Mouse (Mus musculus) embryonic facial prominence, embryonic 10.5 days (tissue): Measurements from ENCODE around the gene Hadhb. TPM values are rescaled to one million over a fixed set of nuclear protein-coding genes. Genes with fewer than 3 reads are reported as not detected.

ENCODE experiments used
- DNase-seq: peaks from one replicate; pipeline ENCODE4 v3.0.0-alpha.2; 2017; ENCODE audit warnings: low spot score
- H3K27ac ChIP-seq: fragments of 300-500 bp; sonication (generic); replicated peaks from 2 replicates; pipeline ENCODE4 v1.5.1; 2016; ENCODE audit warnings: mild to moderate bottlenecking
- H3K27me3 ChIP-seq: fragments of 300-500 bp; sonication (generic); replicated peaks from 2 replicates; pipeline ENCODE4 v1.6.1; 2016; ENCODE audit warnings: low read depth, mild to moderate bottlenecking; ENCODE audit not compliant: poor library complexity, severe bottlenecking
- H3K36me3 ChIP-seq: fragments of 300-500 bp; sonication (generic); replicated peaks from 2 replicates; pipeline ENCODE4 v1.6.1; 2016; ENCODE audit warnings: mild to moderate bottlenecking, moderate library complexity
- H3K4me1 ChIP-seq: fragments of 300-500 bp; sonication (generic); 2 replicates; pipeline ENCODE4 v1.6.1; 2016
- H3K4me3 ChIP-seq: fragments of 300-500 bp; sonication (generic); 2 replicates; pipeline ENCODE4 v1.5.1; 2016; ENCODE audit warnings: mild to moderate bottlenecking, moderate library complexity
- H3K9me3 ChIP-seq: fragments of 300-500 bp; sonication (generic); 2 replicates; pipeline ENCODE4 v1.6.1; 2016; ENCODE audit warnings: mild to moderate bottlenecking
- WGBS: fragments of 180-500 bp; shearing (Covaris S2); methylation state at CpG from one replicate; pipeline ENCODE4 v1.1.7; 2016; 5-methylcytosine and 5-hydroxymethylcytosine counted together
- polyA plus RNA-seq: library from polyadenylated mRNA; unstranded; fragments of >200 nt; fragmentation: Nextera tagmentation; extraction: Ambion mirVana; gene quantifications from 2 replicates; pipeline ENCODE4 v1.2.1, GENCODE M21; 2016

Hadhb gene
- polyA plus RNA-seq, 1 experiment from 2014 or later, result 109 TPM

- 94% methylated on average over 11 of the region's 11 CpGs for WGBS
Observed at GRCm38 (mm10) chr5:30135711-30136231, 19.3 kb upstream of the Hadhb start.

GRCm38 (mm10) chr5:30137271-30137670 lies 17.8 kb upstream of the Hadhb start:
- no peaks in the 10 kb centered on the region for H3K4me1 ChIP-seq
- no peak overlapping the region for H3K4me3 ChIP-seq
- H3K36me3 ChIP-seq, result peaks cover 94% of the 10 kb centered on the region
- H3K27me3 ChIP-seq, result no peaks in the 10 kb centered on the region
- WGBS, result 92% methylated on average over 9 of the region's 9 CpGs
- no peak for DNase-seq
- no peak overlapping the region for H3K27ac ChIP-seq
- H3K9me3 ChIP-seq, result no peaks in the 10 kb centered on the region

More at GRCm38 (mm10) chr5:30135711-30136231, 19.3 kb upstream of the Hadhb start:
- H3K27me3 ChIP-seq, result no peaks in the 10 kb centered on the region
- H3K4me1 ChIP-seq, result no peaks in the 10 kb centered on the region
- no peak for DNase-seq
- no peak overlapping the region for H3K27ac ChIP-seq
- no peaks in the 10 kb centered on the region for H3K9me3 ChIP-seq
- H3K4me3 ChIP-seq, result no peak overlapping the region
- peaks cover 90% of the 10 kb centered on the region for H3K36me3 ChIP-seq

- H3K36me3 ChIP-seq, result peaks cover 94% of the 10 kb centered on the region
- H3K9me3 ChIP-seq, result no peaks in the 10 kb centered on the region
- no peak overlapping the region for H3K4me3 ChIP-seq
- no peaks in the 10 kb centered on the region for H3K27me3 ChIP-seq
- no peaks in the 10 kb centered on the region for H3K4me1 ChIP-seq
- WGBS, result 90% methylated on average over 4 of the region's 4 CpGs
- DNase-seq, result no peak
- H3K27ac ChIP-seq, result no peak overlapping the region
Observed at GRCm38 (mm10) chr5:30138193-30138592, 16.9 kb upstream of the Hadhb start.

- H3K27ac ChIP-seq, result no peak overlapping the region
- peaks cover 61% of the 10 kb centered on the region for H3K36me3 ChIP-seq
- 92% methylated on average over 6 of the region's 6 CpGs for WGBS
- no peaks in the 10 kb centered on the region for H3K9me3 ChIP-seq
- no peak for DNase-seq
- H3K4me1 ChIP-seq, result no peaks in the 10 kb centered on the region
- H3K4me3 ChIP-seq, result no peak overlapping the region
- H3K27me3 ChIP-seq, result no peaks in the 10 kb centered on the region
Observed at GRCm38 (mm10) chr5:30146526-30146925, 8.5 kb upstream of the Hadhb start.

GRCm38 (mm10) chr5:30148133-30148920 lies 6.7 kb upstream of the Hadhb start:
- peaks cover 5% of the 10 kb centered on the region; the same call in 1 of the 2 replicates for H3K4me1 ChIP-seq
- no peak for DNase-seq
- WGBS, result 90% methylated on average over 5 of the region's 5 CpGs

GRCm38 (mm10) chr5:30152007-30152406 lies 3.0 kb upstream of the Hadhb start:
- Histone ChIP-seq H3K4me3 (no peak overlapping the region), H3K27ac (no peak overlapping the region), H3K36me3 (peaks cover 8% of the 10 kb centered on the region), H3K27me3 (no peaks in the 10 kb centered on the region), H3K4me1 (peaks cover 22% of the 10 kb centered on the region), H3K9me3 (no peaks in the 10 kb centered on the region)
- no peak for DNase-seq
- 81% methylated on average over 4 of the region's 4 CpGs for WGBS

More at GRCm38 (mm10) chr5:30148133-30148920, 6.7 kb upstream of the Hadhb start:
- Histone ChIP-seq H3K36me3 (peaks cover 43% of the 10 kb centered on the region), H3K9me3 (no peaks in the 10 kb centered on the region), H3K4me3 (no peak overlapping the region), H3K27me3 (no peaks in the 10 kb centered on the region), H3K27ac (no peak overlapping the region)

GRCm38 (mm10) chr5:30152413-30152812 lies 2.6 kb upstream of the Hadhb start:
- Histone ChIP-seq H3K9me3 (no peaks in the 10 kb centered on the region), H3K27ac (no peak overlapping the region), H3K4me3 (no peak overlapping the region), H3K27me3 (no peaks in the 10 kb centered on the region), H3K4me1 (peaks cover 22% of the 10 kb centered on the region), H3K36me3 (peaks cover 6% of the 10 kb centered on the region; the same call in 1 of the 2 replicates)
- DNase-seq, result no peak
- 94% methylated on average over 1 of the region's 1 CpGs for WGBS

- no peaks in the 10 kb centered on the region for H3K9me3 ChIP-seq
- 89% methylated on average over 2 of the region's 2 CpGs for WGBS
- H3K36me3 ChIP-seq, result peaks cover 5% of the 10 kb centered on the region; the same call in 1 of the 2 replicates
- no peak for DNase-seq
- no peaks in the 10 kb centered on the region for H3K27me3 ChIP-seq
- no peak overlapping the region for H3K27ac ChIP-seq
- H3K4me1 ChIP-seq, result peaks cover 22% of the 10 kb centered on the region
- H3K4me3 ChIP-seq, result no peak overlapping the region
Observed at GRCm38 (mm10) chr5:30153222-30153621, 1.8 kb upstream of the Hadhb start.

- DNase-seq, result no peak
- Histone ChIP-seq H3K9me3 (no peaks in the 10 kb centered on the region), H3K4me3 (peak overlapping the region; percentile 72), H3K4me1 (peaks cover 22% of the 10 kb centered on the region), H3K36me3 (no peaks in the 10 kb centered on the region; the same call in 1 of the 2 replicates), H3K27ac (peak overlapping the region; percentile 96; the same call in 1 of the 2 replicates), H3K27me3 (no peaks in the 10 kb centered on the region)
- 21% methylated on average over 4 of the region's 4 CpGs for WGBS
Observed at GRCm38 (mm10) chr5:30154013-30154412, 1.0 kb upstream of the Hadhb start.

GRCm38 (mm10) chr5:30155395-30155792 lies 346 bp downstream of the Hadhb start:
- H3K4me1 ChIP-seq, result peaks cover 22% of the 10 kb centered on the region
- peak overlapping the region; percentile 96 for H3K27ac ChIP-seq
- H3K4me3 ChIP-seq, result peak overlapping the region; percentile 72
- H3K27me3 ChIP-seq, result no peaks in the 10 kb centered on the region
- under 1% methylated on average over 31 of the region's 31 CpGs for WGBS
- no peak for DNase-seq
- no peaks in the 10 kb centered on the region for H3K9me3 ChIP-seq
- H3K36me3 ChIP-seq, result no peaks in the 10 kb centered on the region

- H3K27ac ChIP-seq, result peak overlapping the region; percentile 96
- H3K4me1 ChIP-seq, result peaks cover 22% of the 10 kb centered on the region
- H3K4me3 ChIP-seq, result peak overlapping the region; percentile 72
- DNase-seq, result no peak
- no peaks in the 10 kb centered on the region for H3K9me3 ChIP-seq
- H3K36me3 ChIP-seq, result no peaks in the 10 kb centered on the region
- no peaks in the 10 kb centered on the region for H3K27me3 ChIP-seq
- WGBS, result 41% methylated on average over 13 of the region's 13 CpGs
Observed at GRCm38 (mm10) chr5:30155821-30156629, 977 bp downstream of the Hadhb start.

GRCm38 (mm10) chr5:30159601-30160000 lies 4.6 kb downstream of the Hadhb start:
- peaks cover 9% of the 10 kb centered on the region for H3K4me1 ChIP-seq
- no peaks in the 10 kb centered on the region for H3K36me3 ChIP-seq
- H3K9me3 ChIP-seq, result no peaks in the 10 kb centered on the region
- no peak overlapping the region for H3K27ac ChIP-seq
- no peak overlapping the region for H3K4me3 ChIP-seq
- 87% methylated on average over 6 of the region's 6 CpGs for WGBS
- no peak for DNase-seq
- H3K27me3 ChIP-seq, result no peaks in the 10 kb centered on the region
